Mouse (Mus musculus) heart, embryonic 14.5 days (tissue): ENCODE results near the gene Ankrd36. TPM values are rescaled to one million over a fixed set of nuclear protein-coding genes. Genes with fewer than 3 reads are reported as not detected.
A peak's percentile ranks its signal among the peaks of the same experiment; 100 is the strongest.

Experiments used
- ATAC-seq: fragments of 200-750 bp; cut with Nextera tagmentation; 2 replicates; pipeline ENCODE4 v1.8.0; 2017; ENCODE audit warnings: low read depth, moderate TSS enrichment; ENCODE audit not compliant: insufficient number of reproducible peaks, insufficient read depth, low FRiP score
- H3K27ac ChIP-seq, 2 experiments: fragments of 200-500 bp in 1 of 2; fragments of 300-500 bp in 1 of 2; sonication (generic) in 1 of 2; replicated peaks in 1 of 2; 2 replicates each; pipeline ENCODE4 v1.5.1; 2012 to 2014; ENCODE audit warnings: low read depth in 2 of 2, low read length in 2 of 2, control low read depth in 1 of 2, mild to moderate bottlenecking in 1 of 2, mixed read lengths in 1 of 2; ENCODE audit not compliant: control insufficient read depth in 1 of 2, insufficient read depth in 1 of 2
- H3K27me3 ChIP-seq: fragments of 300-500 bp; sonication (generic); 2 replicates; pipeline ENCODE4 v1.6.1; 2014; ENCODE audit warnings: mild to moderate bottlenecking, low read length, control low read depth; ENCODE audit not compliant: control insufficient read depth, insufficient read depth
- H3K36me3 ChIP-seq: fragments of 300-500 bp; sonication (generic); 2 replicates; pipeline ENCODE4 v1.6.1; 2014; ENCODE audit warnings: mild to moderate bottlenecking, control low read depth, low read length, mixed read lengths; ENCODE audit not compliant: control insufficient read depth, insufficient read depth
- H3K4me1 ChIP-seq, 2 experiments: fragments of 200-500 bp in 1 of 2; fragments of 300-500 bp in 1 of 2; sonication (generic) in 1 of 2; 2 replicates each; pipeline ENCODE4 v1.6.1; 2012 to 2014; ENCODE audit warnings: low read length in 2 of 2, control low read depth in 1 of 2, mixed read lengths in 1 of 2; ENCODE audit not compliant: control insufficient read depth in 2 of 2, insufficient read depth in 2 of 2
- H3K4me2 ChIP-seq: fragments of 300-500 bp; sonication (generic); 2 replicates; pipeline ENCODE4 v1.6.1; 2014; ENCODE audit warnings: mild to moderate bottlenecking, low read length
- H3K4me3 ChIP-seq, 2 experiments: fragments of 200-500 bp in 1 of 2; fragments of 300-500 bp in 1 of 2; sonication (generic) in 1 of 2; 2 replicates each; pipeline ENCODE4 v1.5.1; 2012 to 2014; ENCODE audit warnings: low read length in 2 of 2, mild to moderate bottlenecking in 2 of 2, control low read depth in 1 of 2, low read depth in 1 of 2, moderate library complexity in 1 of 2; ENCODE audit not compliant: control insufficient read depth in 1 of 2, insufficient read depth in 1 of 2
- H3K9ac ChIP-seq: fragments of 300-500 bp; sonication (generic); 2 replicates; pipeline ENCODE4 v1.6.1; 2014; ENCODE audit warnings: mild to moderate bottlenecking, low read length
- H3K9me3 ChIP-seq: fragments of 300-500 bp; sonication (generic); 2 replicates; pipeline ENCODE4 v1.6.1; 2016; ENCODE audit warnings: low read length, control low read depth; ENCODE audit not compliant: control insufficient read depth
- WGBS: fragments of 180-500 bp; shearing (Covaris S2); extraction: QIAGEN DNeasy Blood & Tissue Kit; methylation state at CpG from one replicate; pipeline ENCODE4 v1.1.7; 2014; 5-methylcytosine and 5-hydroxymethylcytosine counted together
- polyA plus RNA-seq: library from polyadenylated mRNA; unstranded; fragments of >200 nt; fragmentation: Nextera tagmentation; extraction: Ambion mirVana; gene quantifications from 2 replicates; pipeline ENCODE4 v1.2.1, GENCODE M21; 2014

The Ankrd36 gene
- polyA plus RNA-seq, 1 experiment from 2014 or later: not detected

DNA sequence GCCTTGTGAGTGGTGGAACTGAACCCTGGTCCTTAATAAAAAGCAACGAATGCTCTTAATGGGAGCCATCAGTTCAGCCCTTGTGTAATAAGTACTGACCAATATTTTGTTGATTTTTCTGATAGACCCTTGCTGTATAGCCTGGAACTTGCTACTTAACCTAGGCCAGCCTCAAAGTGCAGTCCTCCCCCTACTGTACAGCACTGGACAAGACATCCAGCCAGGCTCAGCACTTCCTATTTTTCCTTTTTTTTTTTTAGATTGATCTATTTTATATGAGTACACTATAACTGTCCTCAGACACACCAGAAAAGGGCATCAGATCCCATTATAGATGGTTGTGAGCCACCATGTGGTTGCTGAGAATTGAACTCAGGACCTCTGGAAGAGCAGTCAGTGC is 133.9 kb downstream of the Ankrd36 start:
- Histone ChIP-seq H3K4me3 (no peak overlapping the region), H3K27me3 (no peaks in the 10 kb centered on the region), H3K9ac (no peak overlapping the region), H3K27ac (no peak overlapping the region), H3K4me1 (peaks cover 4 to 11% of the 10 kb centered on the region in 2 experiments), H3K9me3 (no peaks in the 10 kb centered on the region), H3K4me2 (no peak overlapping the region), H3K36me3 (peaks cover 28% of the 10 kb centered on the region)
- no peak for ATAC-seq
- 75% methylated on average over 1 of the region's 1 CpGs for WGBS

DNA sequence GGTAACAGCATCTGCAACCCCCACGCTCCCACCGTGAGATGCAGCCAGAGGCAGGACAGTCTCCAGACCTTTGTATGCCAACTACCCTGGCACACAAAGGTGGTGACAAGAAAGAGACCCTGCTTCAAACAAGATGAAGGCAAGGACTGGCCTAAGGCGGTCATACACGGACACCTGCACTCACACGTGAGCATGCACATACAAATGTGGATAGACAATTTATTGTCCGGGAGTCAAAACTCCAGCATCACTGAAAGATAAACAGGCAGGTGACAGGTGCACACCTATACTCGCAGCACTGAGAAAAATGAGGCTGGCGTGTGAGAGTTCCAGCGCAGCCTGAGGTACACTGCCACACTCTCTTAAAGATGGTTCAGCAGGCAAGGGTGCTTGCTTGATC is 136.5 kb downstream of the Ankrd36 start:
- no peaks in the 10 kb centered on the region for H3K9me3 ChIP-seq
- no peaks in the 10 kb centered on the region for H3K27me3 ChIP-seq
- peak overlapping the region; percentile 96; the same call in 1 of the 2 replicates for H3K9ac ChIP-seq
- H3K4me1 ChIP-seq: peaks cover 7 to 18% of the 10 kb centered on the region in 2 experiments
- H3K4me3 ChIP-seq: no peak overlapping the region
- 90% methylated on average over 9 of the region's 9 CpGs for WGBS
- no peak for ATAC-seq
- H3K27ac ChIP-seq: no peak overlapping the region
- H3K4me2 ChIP-seq: peak overlapping the region; percentile 79
- peaks cover 28% of the 10 kb centered on the region for H3K36me3 ChIP-seq

DNA sequence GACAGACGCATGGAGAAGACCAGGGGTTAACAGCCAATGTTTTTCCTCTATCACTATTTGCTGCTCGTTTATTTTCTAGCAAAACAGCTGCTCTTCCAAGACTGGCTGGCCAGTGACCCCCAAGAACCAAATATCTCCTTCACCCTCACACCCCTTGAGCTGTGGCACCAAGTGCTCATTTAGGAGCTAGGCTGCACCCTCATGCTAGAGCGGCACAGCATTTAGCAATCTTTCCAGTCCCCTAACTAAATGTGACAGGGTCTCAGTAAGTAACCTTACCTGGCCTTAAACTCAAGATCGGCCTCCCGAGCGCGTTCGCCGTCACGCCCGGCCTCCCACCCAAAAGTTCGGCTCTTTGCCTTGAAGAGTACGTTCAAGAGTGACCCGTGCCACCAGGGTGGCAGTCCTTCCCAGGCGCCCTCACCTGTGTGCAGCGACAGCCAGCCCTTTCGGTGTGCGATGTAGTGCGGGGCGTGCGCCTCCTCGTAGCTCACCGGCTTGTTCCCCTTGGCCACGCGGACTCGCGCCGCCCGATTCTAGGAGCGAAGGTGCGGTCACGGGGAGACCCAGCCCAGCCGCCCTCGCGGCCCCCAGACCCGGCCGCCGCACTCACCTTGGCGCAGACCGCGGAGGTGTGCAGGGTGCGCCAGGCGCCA is 137.5 kb downstream of the Ankrd36 start:
- Histone ChIP-seq H3K27ac (peak overlapping the region; percentile 28 to 73), H3K4me2 (peak overlapping the region; percentile 79), H3K4me3 (peak overlapping the region; percentile 86 to 97), H3K9me3 (no peaks in the 10 kb centered on the region), H3K9ac (peak overlapping the region; percentile 96), H3K27me3 (no peaks in the 10 kb centered on the region), H3K36me3 (peaks cover 28% of the 10 kb centered on the region), H3K4me1 (peaks cover 7 to 18% of the 10 kb centered on the region in 2 experiments)
- under 1% methylated on average over 40 of the region's 43 CpGs for WGBS
- ATAC-seq: no peak; the same call in 1 of the 2 replicates

DNA sequence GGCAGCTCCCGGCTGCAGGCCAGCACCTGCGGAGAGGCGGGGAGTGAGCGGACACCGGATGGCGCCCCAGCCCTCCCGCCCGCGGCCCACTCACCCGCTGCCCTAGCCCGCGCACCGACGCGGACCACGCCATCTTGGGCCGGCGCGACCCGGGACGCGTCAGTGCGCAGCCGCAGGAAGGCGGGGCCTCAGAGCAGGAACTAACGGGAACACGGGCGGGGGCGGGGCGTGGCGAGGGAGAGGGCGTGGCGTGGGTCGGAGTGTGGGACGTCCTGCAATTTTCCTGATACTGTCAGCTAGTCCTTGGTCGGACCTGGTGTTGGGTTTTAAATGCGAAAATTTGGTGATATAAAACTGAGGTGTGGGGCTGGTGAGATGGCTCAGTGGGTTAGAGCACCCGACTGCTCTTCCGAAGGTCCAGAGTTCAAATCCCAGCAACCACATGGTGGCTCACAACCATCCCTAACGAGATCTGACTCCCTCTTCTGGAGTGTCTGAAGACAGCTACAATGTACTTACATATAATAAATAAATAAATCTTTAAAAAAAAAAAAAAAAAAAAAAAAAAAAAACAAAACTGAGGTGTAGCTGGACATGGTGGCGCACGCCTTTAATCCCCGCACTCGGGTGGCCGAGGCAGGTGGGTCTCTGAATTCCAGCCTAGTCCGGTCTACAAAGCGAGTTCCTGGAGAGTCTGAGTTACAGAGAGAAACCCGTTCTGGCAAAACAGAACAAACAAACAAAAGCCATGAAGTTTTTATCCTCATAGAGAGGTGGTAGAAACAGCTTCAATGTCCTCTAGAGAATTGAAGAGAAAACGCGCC is 138.3 kb downstream of the Ankrd36 start:
- H3K4me3 ChIP-seq: peak overlapping the region; percentile 86 to 97
- 19% methylated on average over 43 of the region's 50 CpGs for WGBS
- peak overlapping the region; percentile 28 to 73; a peak in 3 of 4 replicates for H3K27ac ChIP-seq

DNA sequence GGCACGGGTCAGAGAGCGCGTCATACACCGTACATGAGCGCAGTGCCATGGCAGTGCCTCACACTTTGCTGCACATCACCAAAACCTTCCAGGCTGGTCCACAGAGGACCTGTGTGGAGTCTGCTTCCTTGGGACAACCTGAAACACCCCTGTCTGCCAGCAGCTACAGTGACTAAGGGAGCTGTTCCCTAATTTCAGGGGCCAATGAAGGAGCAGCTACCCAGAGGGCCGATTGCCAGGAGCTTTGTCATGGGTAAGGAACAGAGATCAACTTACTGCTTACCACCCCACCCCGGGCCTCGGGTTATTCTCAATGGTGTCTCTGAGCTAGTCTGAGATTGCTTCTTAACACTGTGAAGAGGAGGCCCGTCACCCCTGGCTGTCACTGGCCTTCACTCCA is 145.7 kb downstream of the Ankrd36 start:
- H3K36me3 ChIP-seq: peaks cover 67% of the 10 kb centered on the region
- H3K27ac ChIP-seq: no peak overlapping the region
- no peak overlapping the region for H3K9ac ChIP-seq
- H3K4me2 ChIP-seq: no peak overlapping the region
- H3K9me3 ChIP-seq: no peaks in the 10 kb centered on the region
- 0 out of 4 replicates have a peak, but pooled peaks cover 0 to 2% of the 10 kb centered on the region in 2 experiments for H3K4me1 ChIP-seq
- no peak overlapping the region for H3K4me3 ChIP-seq
- no peak for ATAC-seq
- H3K27me3 ChIP-seq: no peaks in the 10 kb centered on the region
- 87% methylated on average over 9 of the region's 9 CpGs for WGBS

More for the DNA sequence above, 138.3 kb downstream of the Ankrd36 start:
- H3K4me2 ChIP-seq: peak overlapping the region; percentile 79
- H3K9ac ChIP-seq: peak overlapping the region; percentile 96
- ATAC-seq: peak; percentile 92
- peaks cover 35% of the 10 kb centered on the region for H3K36me3 ChIP-seq
- H3K4me1 ChIP-seq: peaks cover 7 to 18% of the 10 kb centered on the region in 2 experiments
- H3K9me3 ChIP-seq: no peaks in the 10 kb centered on the region
- H3K27me3 ChIP-seq: no peaks in the 10 kb centered on the region

DNA sequence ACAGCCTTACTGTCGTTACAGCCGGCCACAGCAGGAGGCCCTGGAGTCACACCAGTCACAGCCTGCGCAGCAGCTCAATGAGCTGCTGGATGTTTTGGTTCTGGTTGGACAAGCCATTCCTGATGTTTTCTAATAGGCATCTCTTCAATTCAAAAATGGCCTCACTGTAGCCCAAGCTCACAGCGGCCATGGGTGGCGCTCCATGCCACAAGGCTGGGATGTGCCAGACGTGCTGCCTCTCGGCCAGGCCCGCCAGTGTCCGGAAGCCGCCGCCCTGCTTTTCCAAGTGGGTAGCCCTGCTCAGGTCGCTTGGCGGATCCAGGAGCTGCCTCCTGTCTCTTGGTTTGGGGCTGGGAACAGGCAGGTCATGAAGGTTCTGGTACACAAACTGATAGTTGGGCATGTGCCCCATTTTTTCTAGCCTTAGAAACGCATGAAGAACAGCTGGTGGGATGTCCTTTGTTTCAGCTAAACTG is 146.2 kb downstream of the Ankrd36 start, which contains the start of gene Mrps24:
Gene Mrps24, minus strand, starts transcription at position 51 of the 476 bp plus-strand sequence.
- Histone ChIP-seq H3K36me3 (peaks cover 67% of the 10 kb centered on the region), H3K4me1 (0 out of 4 replicates have a peak, but pooled peaks cover 0 to 1% of the 10 kb centered on the region in 2 experiments), H3K9ac (no peak within 1 kb of the TSS), H3K4me3 (no peak within 1 kb of the TSS), H3K4me2 (no peak within 1 kb of the TSS), H3K27ac (no peak within 1 kb of the TSS), H3K27me3 (no peaks in the 10 kb centered on the region), H3K9me3 (no peaks in the 10 kb centered on the region)
- ATAC-seq: no peak
- 74% methylated on average over 14 of the region's 14 CpGs for WGBS

DNA sequence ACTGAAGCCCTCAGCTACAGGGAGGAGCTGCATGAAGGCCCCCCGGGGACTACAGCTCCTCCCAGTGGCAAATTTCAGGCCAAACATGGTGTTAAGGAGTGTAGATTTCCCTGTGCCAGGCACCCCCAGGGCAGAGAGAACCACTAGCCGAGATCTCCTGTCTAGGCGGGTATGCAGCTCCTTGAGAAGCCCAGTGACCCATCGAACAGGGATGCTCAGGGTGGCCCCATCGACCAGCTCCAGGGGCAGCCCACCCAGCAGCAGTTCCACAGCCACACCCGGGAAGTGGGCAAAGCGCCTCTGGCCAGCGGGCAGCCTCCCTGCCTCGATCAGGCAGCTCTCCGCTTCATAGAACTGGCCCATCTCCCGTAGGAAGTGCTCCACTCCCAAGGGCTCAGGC is 146.8 kb downstream of the Ankrd36 start:
- no peak overlapping the region for H3K9ac ChIP-seq
- H3K4me2 ChIP-seq: no peak overlapping the region
- no peaks in the 10 kb centered on the region for H3K9me3 ChIP-seq
- no peak overlapping the region for H3K27ac ChIP-seq
- ATAC-seq: no peak
- no peak overlapping the region for H3K4me3 ChIP-seq
- H3K4me1 ChIP-seq: no peaks in the 10 kb centered on the region
- H3K27me3 ChIP-seq: no peaks in the 10 kb centered on the region
- WGBS: 71% methylated on average over 8 of the region's 11 CpGs
- H3K36me3 ChIP-seq: peaks cover 72% of the 10 kb centered on the region
